Mouse (Mus musculus): ENCODE data around the gene Rergl. TPM values are rescaled to one million over a fixed set of nuclear protein-coding genes. Genes with fewer than 3 reads are reported as not detected.

Gene Rergl
- total RNA-seq (2021) (under 1 TPM in 1 of 2 experiments, not detected in 1; 0.32 TPM), polyA plus RNA-seq (2012; rRNA removed) (not detected in 2 replicates)
- long read RNA-seq, result 0 reads

GRCm38 (mm10) chr6:139501876-139502275, at the start of gene Rergl:
Gene Rergl (minus strand): TSS chr6:139501976.
- no peak within 1 kb of the TSS for H3K4me3 ChIP-seq

GRCm38 (mm10) chr6:139538469-139538868, 36.7 kb upstream of the Rergl start:
- Histone ChIP-seq H3K4me1 (ENCODE audit: control insufficient read depth, insufficient read depth, low read length) (no peaks in the 10 kb centered on the region), H3K36me3 (ENCODE audit: control insufficient read depth, insufficient read depth, low read length) (no peaks in the 10 kb centered on the region), H3K27ac (no peak overlapping the region), H3K9ac (ENCODE audit: low read depth, low read length) (no peak overlapping the region), H3K27me3 (ENCODE audit: control insufficient read depth, insufficient read depth, low read length) (no peaks in the 10 kb centered on the region), H3K79me2 (replicated peaks; ENCODE audit: control insufficient read depth, insufficient read depth, low read length) (no peaks in the 10 kb centered on the region), H3K4me3 (no peak overlapping the region)
- WGBS, result 51% methylated on average over 2 of the region's 2 CpGs
- no peak for DNase-seq
- TF ChIP-seq EP300 (IDR thresholded peaks at IDR 0.05; ENCODE audit: insufficient read depth, low read depth, low read length) (no peak), CTCF (IDR thresholded peaks at IDR 0.05) (peak; percentile 48), POLR2A (IDR thresholded peaks at IDR 0.05; ENCODE audit: insufficient read depth, low read depth, low read length) (no peak)
- intact Hi-C loops (cut with DNase I), result no loop called here

More at GRCm38 (mm10) chr6:139501876-139502275, at the start of gene Rergl:
- H3K79me2 ChIP-seq (replicated peaks; ENCODE audit: control insufficient read depth, insufficient read depth, low read length), result no peaks in the 10 kb centered on the region
- no peaks in the 10 kb centered on the region for H3K36me3 ChIP-seq (ENCODE audit: control insufficient read depth, insufficient read depth, low read length)
- no peak within 1 kb of the TSS for H3K27ac ChIP-seq
- intact Hi-C loops (cut with DNase I), result no loop called here
- no peak within 1 kb of the TSS for H3K9ac ChIP-seq (ENCODE audit: low read depth, low read length)
- H3K27me3 ChIP-seq (ENCODE audit: control insufficient read depth, insufficient read depth, low read length), result no peaks in the 10 kb centered on the region
- 16% methylated on average over 1 of the region's 1 CpGs for WGBS
- DNase-seq, result no peak
- TF ChIP-seq EP300 (IDR thresholded peaks at IDR 0.05; ENCODE audit: insufficient read depth, low read depth, low read length) (no peak), CTCF (IDR thresholded peaks at IDR 0.05) (no peak)
- no peaks in the 10 kb centered on the region for H3K4me1 ChIP-seq (ENCODE audit: control insufficient read depth, insufficient read depth, low read length)

GRCm38 (mm10) chr6:139525406-139525805, 23.6 kb upstream of the Rergl start:
- Histone ChIP-seq H3K79me2 (replicated peaks; ENCODE audit: control insufficient read depth, insufficient read depth, low read length) (no peaks in the 10 kb centered on the region), H3K4me1 (ENCODE audit: control insufficient read depth, insufficient read depth, low read length) (no peaks in the 10 kb centered on the region), H3K36me3 (ENCODE audit: control insufficient read depth, insufficient read depth, low read length) (no peaks in the 10 kb centered on the region), H3K4me3 (no peak overlapping the region), H3K9ac (ENCODE audit: low read depth, low read length) (no peak overlapping the region), H3K27ac (no peak overlapping the region), H3K27me3 (ENCODE audit: control insufficient read depth, insufficient read depth, low read length) (no peaks in the 10 kb centered on the region)
- no peak for TF ChIP-seq EP300 (IDR thresholded peaks at IDR 0.05; ENCODE audit: insufficient read depth, low read depth, low read length)
- DNase-seq, result no peak
- intact Hi-C loops (cut with DNase I), result no loop called here

- intact Hi-C loops (cut with DNase I), result no loop called here
- H3K9ac ChIP-seq (ENCODE audit: low read depth, low read length), result no peak overlapping the region
- no peak overlapping the region for H3K27ac ChIP-seq
- H3K4me1 ChIP-seq (ENCODE audit: control insufficient read depth, insufficient read depth, low read length), result no peaks in the 10 kb centered on the region
- H3K79me2 ChIP-seq (replicated peaks; ENCODE audit: control insufficient read depth, insufficient read depth, low read length), result no peaks in the 10 kb centered on the region
- TF ChIP-seq POLR2A (IDR thresholded peaks at IDR 0.05; ENCODE audit: insufficient read depth, low read depth, low read length) (no peak), EP300 (IDR thresholded peaks at IDR 0.05; ENCODE audit: insufficient read depth, low read depth, low read length) (no peak), CTCF (IDR thresholded peaks at IDR 0.05) (no peak)
- no peak for DNase-seq
- no peaks in the 10 kb centered on the region for H3K36me3 ChIP-seq (ENCODE audit: control insufficient read depth, insufficient read depth, low read length)
- 27% methylated on average over 5 of the region's 5 CpGs for WGBS
- no peak overlapping the region for H3K4me3 ChIP-seq
- no peaks in the 10 kb centered on the region for H3K27me3 ChIP-seq (ENCODE audit: control insufficient read depth, insufficient read depth, low read length)
Measured at GRCm38 (mm10) chr6:139524288-139524687, 22.5 kb upstream of the Rergl start.

GRCm38 (mm10) chr6:139514938-139515510, 13.2 kb upstream of the Rergl start:
- WGBS, result 68% methylated on average over 3 of the region's 3 CpGs
- intact Hi-C loops (cut with DNase I), result no loop called here

GRCm38 (mm10) chr6:139479730-139480129, 22.0 kb downstream of the Rergl start:
- TF ChIP-seq POLR2A (IDR thresholded peaks at IDR 0.05; ENCODE audit: insufficient read depth, low read depth, low read length) (no peak), EP300 (IDR thresholded peaks at IDR 0.05; ENCODE audit: insufficient read depth, low read depth, low read length) (no peak), CTCF (IDR thresholded peaks at IDR 0.05) (no peak)
- no peak overlapping the region for H3K4me3 ChIP-seq
- H3K79me2 ChIP-seq (replicated peaks; ENCODE audit: control insufficient read depth, insufficient read depth, low read length), result no peaks in the 10 kb centered on the region
- H3K9ac ChIP-seq (ENCODE audit: low read depth, low read length), result no peak overlapping the region
- H3K36me3 ChIP-seq (ENCODE audit: control insufficient read depth, insufficient read depth, low read length), result no peaks in the 10 kb centered on the region
- H3K27ac ChIP-seq, result no peak overlapping the region
- H3K27me3 ChIP-seq (ENCODE audit: control insufficient read depth, insufficient read depth, low read length), result no peaks in the 10 kb centered on the region
- no peaks in the 10 kb centered on the region for H3K4me1 ChIP-seq (ENCODE audit: control insufficient read depth, insufficient read depth, low read length)
- intact Hi-C loops (cut with DNase I), result no loop called here
- no peak for DNase-seq

More at GRCm38 (mm10) chr6:139514938-139515510, 13.2 kb upstream of the Rergl start:
- Histone ChIP-seq H3K27me3 (ENCODE audit: control insufficient read depth, insufficient read depth, low read length) (no peaks in the 10 kb centered on the region), H3K4me1 (ENCODE audit: control insufficient read depth, insufficient read depth, low read length) (no peaks in the 10 kb centered on the region), H3K79me2 (replicated peaks; ENCODE audit: control insufficient read depth, insufficient read depth, low read length) (no peaks in the 10 kb centered on the region), H3K4me3 (no peak overlapping the region), H3K36me3 (ENCODE audit: control insufficient read depth, insufficient read depth, low read length) (no peaks in the 10 kb centered on the region), H3K27ac (no peak overlapping the region), H3K9ac (ENCODE audit: low read depth, low read length) (no peak overlapping the region)
- no peak for TF ChIP-seq CTCF (IDR thresholded peaks at IDR 0.05)
- TF ChIP-seq POLR2A (IDR thresholded peaks at IDR 0.05; ENCODE audit: insufficient read depth, low read depth, low read length), result no peak
- no peak for TF ChIP-seq EP300 (IDR thresholded peaks at IDR 0.05; ENCODE audit: insufficient read depth, low read depth, low read length)
- no peak for DNase-seq
